In the genomic region with DNA sequence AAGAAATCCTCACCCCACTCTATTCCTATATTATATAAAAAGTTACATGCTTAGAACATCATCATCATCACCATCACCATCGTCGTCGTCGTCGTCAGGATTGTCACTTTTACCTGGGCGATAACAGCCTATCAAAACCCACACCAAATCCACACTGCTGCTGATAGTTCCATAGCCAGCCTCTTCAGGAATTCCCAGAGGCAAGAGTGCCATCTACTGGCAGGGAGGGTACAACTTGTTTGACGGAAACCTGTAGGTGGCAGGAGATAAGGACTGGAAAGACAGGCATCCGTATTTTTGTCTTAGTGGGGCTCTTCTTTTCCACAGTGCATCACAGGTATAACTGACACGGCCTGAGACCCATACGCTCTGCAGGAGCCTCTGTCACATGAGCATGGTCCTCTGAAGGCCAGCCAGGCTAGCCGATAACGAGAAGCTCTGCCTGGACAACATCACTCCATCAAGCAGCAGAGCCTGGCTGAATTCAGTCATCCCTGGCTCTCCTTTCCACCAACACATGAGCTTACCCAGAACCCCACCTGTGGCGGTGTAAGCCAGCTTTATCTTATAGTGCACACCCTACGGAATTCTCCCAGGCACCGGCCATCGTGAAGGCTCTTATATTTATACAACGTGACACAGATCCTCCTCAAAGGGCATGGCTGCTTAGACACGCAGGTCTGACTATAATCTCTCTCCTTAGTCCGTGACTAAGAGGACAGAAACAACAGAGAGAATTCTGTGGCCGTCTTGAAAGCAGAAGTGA, we compare ENCODE assay signal across 8 mouse cellular contexts. TPM values are rescaled to one million over a fixed set of nuclear protein-coding genes. Genes with fewer than 3 reads are reported as not detected.
DNase-seq lines count a peak whose midpoint lies in the region; ATAC-seq and TF ChIP-seq lines count a peak whose summit lies in the region.

No protein-coding gene starts in this region.

- peak overlapping the region; percentile 68 for H3K4me2 ChIP-seq in hindbrain, embryonic 14.5 days (replicated peaks)

- ATAC-seq in hindbrain, embryonic 14.5 days (ENCODE audit: low FRiP score): peak; percentile 15; the same call in 1 of the 2 replicates
- no peak for ATAC-seq in erythroid progenitor cell, adult 5-6 weeks (replicated peaks; ENCODE audit: low FRiP score, poor library complexity, severe bottlenecking)

- H3K36me3 ChIP-seq in hindbrain, embryonic 14.5 days (replicated peaks; ENCODE audit: control insufficient read depth, insufficient read depth): no peaks in the 10 kb centered on the region
- H3K36me3 ChIP-seq in midbrain, embryonic 10.5 days: no peaks in the 10 kb centered on the region

- peaks cover 11% of the 10 kb centered on the region for H3K4me1 ChIP-seq in hindbrain, embryonic 14.5 days (replicated peaks; ENCODE audit: control insufficient read depth, insufficient read depth, low read length)
- peaks cover 41% of the 10 kb centered on the region for H3K4me1 ChIP-seq in midbrain, embryonic 10.5 days

- DNase-seq in ZHBTc4 (ENCODE audit: low read depth, low spot score): peak; percentile 84
- peak; percentile 94 to 95 for DNase-seq in cerebellum, postnatal 14 days
- DNase-seq in frontal cortex, postnatal 36 days (ENCODE audit: low spot score in 2 of 2): peak; percentile 83 to 91
- peak; percentile 93 for DNase-seq in hindbrain, embryonic 14.5 days (ENCODE audit: low spot score)
- peak; percentile 82 to 86 for DNase-seq in left cerebral cortex, adult 2 months (ENCODE audit: extremely low spot score in 1 of 2, low spot score in 2 of 2)
- peak; percentile 75 for DNase-seq in midbrain, embryonic 10.5 days (ENCODE audit: low spot score)
- peak; percentile 18 for DNase-seq in spleen, adult 12 weeks (ENCODE audit: low spot score)

- H3K27ac ChIP-seq in hindbrain, embryonic 14.5 days: no peak overlapping the region
- H3K27ac ChIP-seq in left cerebral cortex, adult 2 months: peak overlapping the region; percentile 60
- no peak overlapping the region for H3K27ac ChIP-seq in midbrain, embryonic 10.5 days (replicated peaks)

- intact Hi-C loops in left cerebral cortex, adult 2 months (cut with DNase I): loop anchor here (1.0 kb wide), 2 partner anchors 135 to 265 kb away; no protein-coding TSS in a partner anchor

- H3K4me3 ChIP-seq in hindbrain, embryonic 14.5 days (replicated peaks; ENCODE audit: low read length): peak overlapping the region; percentile 64
- H3K4me3 ChIP-seq in left cerebral cortex, adult 2 months: peak overlapping the region; percentile 78
- peak overlapping the region; percentile 80 for H3K4me3 ChIP-seq in midbrain, embryonic 10.5 days

- TF ChIP-seq CTCF in left cerebral cortex, adult 2 months (IDR thresholded peaks at IDR 0.05): peak; percentile 86

- no peaks in the 10 kb centered on the region for H3K9me3 ChIP-seq in hindbrain, embryonic 14.5 days (ENCODE audit: control insufficient read depth, low read length)
- H3K9me3 ChIP-seq in midbrain, embryonic 10.5 days (replicated peaks): no peaks in the 10 kb centered on the region

- WGBS in hindbrain, embryonic 14.5 days: 15% methylated on average over 20 of the region's 20 CpGs
- 16% methylated on average over 20 of the region's 20 CpGs for WGBS in midbrain, embryonic 10.5 days

- H3K9ac ChIP-seq in hindbrain, embryonic 14.5 days: peak overlapping the region; percentile 84

- H3K27me3 ChIP-seq in hindbrain, embryonic 14.5 days (ENCODE audit: control insufficient read depth, insufficient read depth, low read length): 0 out of 2 replicates have a peak, but pooled peaks cover 9% of the 10 kb centered on the region
- H3K27me3 ChIP-seq in midbrain, embryonic 10.5 days (ENCODE audit: low read depth, poor library complexity, severe bottlenecking): peaks cover 45% of the 10 kb centered on the region

RNA-seq across cellular contexts. Expression of a gene that starts 2.5 kb away (rescaled TPM):
- 29.9 and 34.2 TPM in 2 replicates for polyA plus RNA-seq in hindbrain, embryonic 14.5 days (2014; fragmentation: Nextera tagmentation; extraction: Ambion mirVana)
- 10 to 100 TPM; 30.3 to 31.1 TPM for total RNA-seq in left cerebral cortex, adult 2 months (2021)
- polyA plus RNA-seq in midbrain, embryonic 10.5 days (2016; fragmentation: Nextera tagmentation; extraction: Ambion mirVana): 14.4 and 15.6 TPM in 2 replicates
- 2.9 TPM in 1 of 2 replicates, not detected in the other for total RNA-seq in erythroid progenitor cell, adult 5-6 weeks (2015; ENCODE audit: low replicate concordance)
- total RNA-seq in erythroid progenitor cell, adult 5-6 weeks (2017; ENCODE audit: low replicate concordance): 2.4 TPM in 1 of 2 replicates, not detected in the other

Comparison
In these comparisons a context has a peak if more than half of its experiments do, and no peak if none do; other contexts are left out.
1. DNase-seq: peak in every context shown above with its lines; median percentile 94 in cerebellum, postnatal 14 days; 93 in hindbrain, embryonic 14.5 days; 87 in frontal cortex, postnatal 36 days; 84 in ZHBTc4; 84 in left cerebral cortex, adult 2 months; 75 in midbrain, embryonic 10.5 days; 18 in spleen, adult 12 weeks.
2. RNA of a gene that starts 2.5 kb away (total RNA-seq): 30.3 to 31.1 TPM in left cerebral cortex, adult 2 months; 2.4 to 2.9 TPM in erythroid progenitor cell, adult 5-6 weeks; every median in the first group is over 4 times any median in the second.
3. Peak in every context shown above with its lines, with median percentiles within 50 percentile points of each other: H3K4me3 ChIP-seq.